Mouse (Mus musculus): ENCODE measurements around the gene Parm1.
A peak's percentile ranks its signal among the peaks of the same experiment; 100 is the strongest.

The Parm1 gene

GRCm38 (mm10) chr5:91517480-91518301 lies at the start of gene Parm1:
Parm1 (plus strand) TSS chr5:91517615.
- peak; percentile 93 for DNase-seq (ENCODE audit: low spot score)

GRCm38 (mm10) chr5:91475241-91475640 lies 42.2 kb upstream of the Parm1 start:
- DNase-seq (ENCODE audit: low spot score): no peak

- no peak for DNase-seq (ENCODE audit: low spot score)
These were observed 40.6 kb upstream of the Parm1 start for GRCm38 (mm10) chr5:91476863-91477262.

- DNase-seq (ENCODE audit: low spot score): no peak
These were observed 38.7 kb upstream of the Parm1 start for GRCm38 (mm10) chr5:91478673-91479072.

- DNase-seq (ENCODE audit: low spot score): no peak
These were observed 37.3 kb upstream of the Parm1 start for GRCm38 (mm10) chr5:91480129-91480528.

DNA sequence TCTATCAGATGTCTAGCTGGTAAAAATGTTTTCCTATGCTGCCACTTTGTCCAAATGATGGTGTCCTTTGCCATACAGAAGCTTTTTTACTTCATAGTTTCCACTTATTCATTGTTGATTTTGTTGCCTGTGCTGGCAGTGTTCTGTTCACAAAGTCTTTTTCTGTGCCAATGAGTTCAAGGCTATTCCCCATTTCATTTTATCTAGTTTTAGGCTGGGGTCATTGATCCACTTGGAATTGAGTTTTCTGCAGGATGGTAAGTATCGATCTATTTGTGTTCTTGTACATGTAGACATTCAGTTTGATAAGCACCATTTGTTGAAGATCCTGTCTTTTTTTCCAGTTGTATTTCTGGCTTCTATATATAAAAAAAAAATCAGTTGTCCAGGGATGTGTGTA lies 33.1 kb upstream of the Parm1 start:
- DNase-seq (ENCODE audit: low spot score): no peak

DNA sequence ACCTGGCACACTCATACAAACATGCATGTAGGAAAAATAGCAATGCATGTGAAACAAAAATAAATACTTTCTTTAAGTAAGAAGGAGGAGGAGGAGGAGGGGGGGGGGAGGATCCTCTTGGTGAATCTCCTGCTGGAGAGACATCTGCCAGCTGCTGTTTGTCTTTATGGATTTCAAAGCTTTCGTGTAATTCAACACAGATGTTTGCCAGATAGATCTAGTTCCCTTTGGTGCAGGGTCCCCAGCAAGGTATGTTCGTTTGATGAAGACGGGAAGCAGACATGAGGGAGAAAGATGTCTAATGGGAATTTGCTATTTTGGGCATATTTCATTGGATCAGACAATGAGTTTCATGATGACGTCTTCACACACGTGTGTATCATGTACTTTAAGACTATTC lies 23.0 kb upstream of the Parm1 start:
- peak; percentile 36 for DNase-seq (ENCODE audit: low spot score)

DNA sequence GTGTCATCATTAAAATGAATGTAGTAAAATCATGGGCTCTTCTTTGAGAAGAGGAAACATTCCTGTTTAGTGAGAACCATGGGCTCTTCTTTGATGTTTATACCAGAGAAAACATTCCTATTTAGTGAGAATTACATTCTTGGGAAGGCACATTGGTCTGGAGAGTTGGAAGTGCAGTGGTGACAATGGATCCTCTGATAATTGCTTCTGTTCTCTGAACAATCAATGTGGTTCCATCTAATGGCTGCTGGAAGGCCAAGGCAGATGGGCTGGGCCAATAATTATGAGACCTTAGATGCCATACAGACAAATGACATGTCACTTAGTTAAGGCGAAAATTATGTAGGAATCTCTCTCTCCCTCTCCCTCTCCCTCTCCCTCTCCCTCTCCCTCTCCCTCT lies 16.1 kb upstream of the Parm1 start:
- no peak for DNase-seq (ENCODE audit: low spot score)

- DNase-seq (ENCODE audit: low spot score): no peak
These were observed 15.0 kb upstream of the Parm1 start for GRCm38 (mm10) chr5:91502366-91502765.

- no peak for DNase-seq (ENCODE audit: low spot score)
These were observed 13.0 kb upstream of the Parm1 start for GRCm38 (mm10) chr5:91504320-91504922.

DNA sequence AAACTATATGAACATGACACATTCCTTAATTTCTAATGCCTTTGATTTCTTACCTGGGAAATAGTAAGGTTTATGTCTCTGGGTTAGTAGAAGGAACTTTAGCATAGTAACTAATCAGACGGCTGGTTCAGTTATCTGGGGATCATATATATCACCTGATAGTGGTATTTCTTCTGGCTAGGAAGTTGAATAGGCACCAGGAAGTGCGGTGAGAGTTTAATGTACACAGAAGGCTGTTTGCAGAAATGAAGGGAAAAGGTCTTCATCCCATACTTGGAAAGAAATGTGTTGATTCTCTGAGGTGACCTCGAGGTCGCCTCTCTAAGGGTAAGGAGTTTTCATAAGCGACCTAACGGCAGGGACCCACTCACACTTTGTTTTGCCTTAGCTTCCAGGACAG lies 338 bp upstream of the Parm1 start:
- no peak for DNase-seq (ENCODE audit: low spot score)

- peak; percentile 50 for DNase-seq (ENCODE audit: low spot score)
These were observed 931 bp downstream of the Parm1 start for GRCm38 (mm10) chr5:91518302-91518790.

DNA sequence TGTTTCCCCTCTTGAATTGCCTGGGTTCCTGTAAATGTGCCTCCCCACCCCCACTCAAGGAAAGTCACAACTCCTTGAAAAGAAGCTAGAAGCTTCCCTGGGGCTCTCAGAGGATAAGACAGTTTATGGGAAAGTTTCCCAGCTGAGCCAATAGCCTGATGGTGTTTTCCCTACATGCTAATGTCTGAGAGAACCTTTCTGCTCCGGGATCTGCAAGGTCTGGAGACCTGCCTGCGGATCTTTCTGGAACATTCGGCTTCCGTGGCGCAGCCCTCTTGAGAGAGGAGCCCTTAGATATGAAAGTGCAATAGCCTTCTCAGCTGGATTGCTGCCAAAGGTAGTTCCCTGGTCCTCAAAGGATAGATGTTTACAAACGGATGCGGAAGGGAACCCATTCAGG lies 1.5 kb downstream of the Parm1 start:
- no peak for DNase-seq (ENCODE audit: low spot score)

GRCm38 (mm10) chr5:91519521-91519920 lies 2.1 kb downstream of the Parm1 start:
- peak; percentile 75 for DNase-seq (ENCODE audit: low spot score)

DNA sequence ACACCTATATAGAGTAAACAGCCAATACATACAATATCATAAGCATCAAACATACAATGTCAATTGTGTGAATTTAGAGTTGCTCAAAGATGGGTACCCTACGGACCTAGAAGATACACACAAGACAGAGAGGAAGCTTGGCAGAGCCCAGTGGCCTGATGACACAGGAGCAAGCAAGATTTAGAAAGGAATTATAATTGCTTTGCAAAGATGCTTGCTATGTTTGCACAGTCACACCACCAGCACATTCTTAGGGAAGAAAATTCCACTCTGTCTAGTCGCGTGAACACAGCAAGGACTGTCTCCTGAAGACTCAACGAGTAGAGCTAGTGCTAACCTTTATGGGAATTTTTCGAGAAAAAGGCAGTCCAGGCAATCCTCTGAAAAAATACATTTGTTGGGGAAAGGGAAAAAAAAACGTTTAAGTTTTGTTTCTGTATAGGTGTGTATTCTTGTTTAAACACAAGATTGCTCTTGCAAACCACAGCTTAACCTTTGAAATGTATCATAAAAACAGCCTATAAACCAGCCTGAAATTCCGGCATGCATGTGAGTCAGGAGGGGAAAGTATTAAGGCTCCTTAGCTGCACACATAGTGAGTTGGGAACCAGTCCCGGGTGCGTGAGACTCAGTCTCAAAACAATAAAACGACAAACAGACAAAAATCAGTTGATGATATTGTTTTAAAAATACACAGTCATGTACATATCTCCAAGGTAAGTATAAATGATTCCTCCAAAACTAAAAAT lies 15.5 kb downstream of the Parm1 start:
- no peak for DNase-seq (ENCODE audit: low spot score)

DNA sequence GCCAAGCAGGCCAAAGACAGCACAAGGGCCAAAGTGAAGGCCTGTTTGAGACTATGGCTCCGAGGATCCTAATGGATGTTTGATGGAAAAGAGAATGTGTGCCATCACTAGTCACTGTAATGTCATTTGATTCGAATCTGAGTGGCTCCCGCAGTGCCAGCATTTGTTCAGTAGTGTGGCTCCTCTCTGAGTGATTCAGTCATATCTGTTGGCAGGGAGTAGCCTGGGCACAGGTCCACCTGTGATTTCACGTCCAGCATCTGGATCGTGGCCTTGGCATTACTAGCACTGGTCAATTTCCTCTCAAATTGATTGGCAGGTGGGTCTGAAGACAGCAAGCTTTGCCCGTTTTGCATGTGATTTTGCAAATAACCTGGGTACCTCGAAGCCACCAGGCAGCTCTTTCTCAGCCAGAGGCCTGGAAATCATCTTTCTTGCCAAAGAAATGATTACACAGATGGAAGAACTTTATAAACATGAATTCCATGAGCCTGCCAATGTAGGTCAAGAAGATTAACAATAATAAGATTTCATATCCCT lies 41.7 kb downstream of the Parm1 start:
- DNase-seq (ENCODE audit: low spot score): no peak

GRCm38 (mm10) chr5:91559711-91560110 lies 42.3 kb downstream of the Parm1 start:
- no peak for DNase-seq (ENCODE audit: low spot score)

GRCm38 (mm10) chr5:91561394-91561793 lies 44.0 kb downstream of the Parm1 start:
- DNase-seq (ENCODE audit: low spot score): no peak

- DNase-seq (ENCODE audit: low spot score): no peak
These were observed 45.1 kb downstream of the Parm1 start for GRCm38 (mm10) chr5:91562486-91562885.

DNA sequence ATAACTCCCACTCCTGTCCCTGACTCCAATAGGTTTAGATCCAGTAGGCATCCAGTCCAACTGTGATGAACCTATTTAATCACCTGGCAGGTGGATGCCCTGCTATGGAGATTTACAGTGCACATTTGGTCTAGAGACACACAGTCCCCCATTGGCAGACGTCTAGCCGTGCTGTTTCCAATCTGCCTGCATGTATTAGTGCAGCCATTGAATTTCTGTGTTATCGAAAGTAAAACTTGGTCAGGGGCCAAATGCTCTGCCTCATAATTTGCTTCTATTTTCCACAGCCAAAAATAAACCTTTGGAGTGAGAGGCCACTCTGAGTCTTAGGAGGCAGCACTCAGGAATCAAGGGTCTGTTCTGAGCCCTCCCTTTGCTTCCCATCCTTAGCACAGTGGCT lies 46.6 kb downstream of the Parm1 start:
- no peak for DNase-seq (ENCODE audit: low spot score)

DNA sequence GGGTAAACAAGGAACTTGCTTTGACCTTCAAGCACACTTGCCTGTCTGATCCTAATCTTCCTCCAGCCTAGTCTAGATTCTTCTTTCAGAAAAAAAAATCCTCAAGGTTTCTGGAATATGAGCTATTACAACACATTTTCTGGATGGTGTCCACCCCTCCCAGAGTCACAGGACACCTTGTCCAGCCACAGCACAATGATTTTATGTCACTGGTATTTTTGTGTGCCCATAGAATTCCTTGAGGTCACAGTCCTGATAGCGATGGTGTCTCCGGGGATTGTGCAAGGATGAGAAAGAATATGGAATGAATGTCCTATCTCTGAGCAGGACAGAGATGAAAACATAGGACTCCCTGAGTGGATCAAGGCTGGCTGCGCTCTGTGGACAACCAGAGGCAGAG lies 48.0 kb downstream of the Parm1 start:
- DNase-seq (ENCODE audit: low spot score): no peak

GRCm38 (mm10) chr5:91566591-91566990 lies 49.2 kb downstream of the Parm1 start:
- no peak for DNase-seq (ENCODE audit: low spot score)

DNA sequence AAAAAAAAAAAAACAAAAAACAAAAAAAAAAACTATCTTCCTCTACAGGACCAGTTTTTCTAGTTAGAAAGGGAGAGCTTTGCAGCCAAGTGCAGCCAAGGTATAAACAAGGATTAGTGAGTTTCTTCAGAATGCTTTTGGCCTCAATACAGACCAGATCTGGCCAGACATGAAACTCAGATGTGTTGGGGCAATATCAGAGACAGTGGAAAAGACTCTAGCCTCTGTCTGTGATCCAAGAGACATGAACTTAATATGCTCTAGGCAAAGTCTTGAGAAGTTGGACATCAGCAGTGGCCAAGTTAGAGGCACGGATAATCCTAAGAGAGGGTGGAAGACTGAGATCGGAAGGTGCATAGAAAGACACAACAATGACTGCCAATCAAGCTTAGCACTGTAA lies 56.8 kb downstream of the Parm1 start:
- no peak for DNase-seq (ENCODE audit: low spot score)

All from embryo, embryonic 10.5 days (tissue).